Mouse (Mus musculus) neural tube, embryonic 14.5 days (tissue): ENCODE measurements around the gene Zfp385a. TPM values are rescaled to one million over a fixed set of nuclear protein-coding genes. Genes with fewer than 3 reads are reported as not detected.
"Not testable (repeated sequence)": the region's sequence is repeated elsewhere in the genome, so short reads cannot be mapped to it uniquely, and the experiment has no call there.

ENCODE experiments used
- ATAC-seq: fragments of 200-750 bp; cut with Nextera tagmentation; 2 replicates; pipeline ENCODE4 v1.8.0; 2017; ENCODE audit warnings: low read depth, mild to moderate bottlenecking, moderate TSS enrichment, moderate library complexity
- H3K27ac ChIP-seq: fragments of 300-500 bp; sonication (generic); 2 replicates; pipeline ENCODE4 v1.5.1; 2014; ENCODE audit warnings: low read depth, mild to moderate bottlenecking, control low read depth, low read length, moderate library complexity, mixed read lengths
- H3K27me3 ChIP-seq: fragments of 300-500 bp; sonication (generic); 2 replicates; pipeline ENCODE4 v1.6.1; 2014; ENCODE audit warnings: low read length; ENCODE audit not compliant: control insufficient read depth, insufficient read depth
- H3K36me3 ChIP-seq: fragments of 300-500 bp; sonication (generic); 2 replicates; pipeline ENCODE4 v1.6.1; 2014; ENCODE audit warnings: low read length, mixed read lengths; ENCODE audit not compliant: control insufficient read depth, insufficient read depth
- H3K4me1 ChIP-seq: fragments of 300-500 bp; sonication (generic); 2 replicates; pipeline ENCODE4 v1.6.1; 2014; ENCODE audit warnings: low read length; ENCODE audit not compliant: control insufficient read depth, insufficient read depth
- H3K4me2 ChIP-seq: fragments of 300-500 bp; sonication (generic); 2 replicates; pipeline ENCODE4 v1.6.1; 2014; ENCODE audit warnings: mild to moderate bottlenecking, low read depth, low read length, control low read depth
- H3K4me3 ChIP-seq: fragments of 300-500 bp; sonication (generic); 2 replicates; pipeline ENCODE4 v1.5.1; 2014; ENCODE audit warnings: low read depth, low read length, control low read depth, mixed read lengths
- H3K9ac ChIP-seq: fragments of 300-500 bp; sonication (generic); replicated peaks from 2 replicates; pipeline ENCODE4 v1.6.1; 2014; ENCODE audit warnings: low read depth, mild to moderate bottlenecking, control low read depth, low read length, mixed read lengths
- H3K9me3 ChIP-seq: fragments of 300-500 bp; sonication (generic); 2 replicates; pipeline ENCODE4 v1.6.1; 2016; ENCODE audit warnings: low read length; ENCODE audit not compliant: control insufficient read depth
- WGBS: fragments of 180-500 bp; shearing (Covaris S2); extraction: QIAGEN DNeasy Blood & Tissue Kit; methylation state at CpG from one replicate; pipeline ENCODE4 v1.1.7; 2014; 5-methylcytosine and 5-hydroxymethylcytosine counted together
- polyA plus RNA-seq: library from polyadenylated mRNA; unstranded; fragments of >200 nt; fragmentation: Nextera tagmentation; extraction: Ambion mirVana; gene quantifications from 2 replicates; pipeline ENCODE4 v1.2.1, GENCODE M21; 2014

Zfp385a gene
- polyA plus RNA-seq, 1 experiment from 2014 or later, result 20.7 TPM

- Histone ChIP-seq H3K4me1 (peaks cover 36% of the 10 kb centered on the region), H3K36me3 (no peaks in the 10 kb centered on the region), H3K27me3 (no peaks in the 10 kb centered on the region), H3K27ac (peak overlapping the region; percentile 70), H3K4me2 (no peak overlapping the region), H3K9ac (no peak overlapping the region), H3K4me3 (no peak overlapping the region), H3K9me3 (no peaks in the 10 kb centered on the region)
- no peak for ATAC-seq
- 59% methylated on average over 1 of the region's 1 CpGs for WGBS
These were observed 54.0 kb downstream of the Zfp385a start for GRCm38 (mm10) chr15:103285778-103286417.

- 34% methylated on average over 2 of the region's 2 CpGs for WGBS
- no peak overlapping the region for H3K9ac ChIP-seq
- H3K4me3 ChIP-seq, result no peak overlapping the region
- no peaks in the 10 kb centered on the region for H3K36me3 ChIP-seq
- H3K4me2 ChIP-seq, result no peak overlapping the region
- H3K27me3 ChIP-seq, result no peaks in the 10 kb centered on the region
- H3K4me1 ChIP-seq, result peaks cover 26% of the 10 kb centered on the region; the same call in 1 of the 2 replicates
- no peaks in the 10 kb centered on the region for H3K9me3 ChIP-seq
- ATAC-seq, result no peak
- H3K27ac ChIP-seq, result no peak overlapping the region; the same call in 1 of the 2 replicates
These were observed 55.2 kb downstream of the Zfp385a start for GRCm38 (mm10) chr15:103284647-103285046.

- H3K4me2 ChIP-seq, result no peak overlapping the region
- no peak overlapping the region for H3K27ac ChIP-seq
- H3K9ac ChIP-seq, result no peak overlapping the region
- H3K4me1 ChIP-seq, result peaks cover 20% of the 10 kb centered on the region; the same call in 1 of the 2 replicates
- no peaks in the 10 kb centered on the region for H3K27me3 ChIP-seq
- no peaks in the 10 kb centered on the region for H3K36me3 ChIP-seq
- H3K4me3 ChIP-seq, result no peak overlapping the region
- H3K9me3 ChIP-seq, result no peaks in the 10 kb centered on the region
- no peak for ATAC-seq
- WGBS, result 55% methylated on average over 3 of the region's 3 CpGs
These were observed 55.8 kb downstream of the Zfp385a start for GRCm38 (mm10) chr15:103284066-103284465.

- Histone ChIP-seq H3K27ac (no peak overlapping the region), H3K9me3 (no peaks in the 10 kb centered on the region), H3K4me1 (peaks cover 36% of the 10 kb centered on the region), H3K36me3 (no peaks in the 10 kb centered on the region), H3K4me3 (no peak overlapping the region), H3K4me2 (no peak overlapping the region), H3K9ac (no peak overlapping the region), H3K27me3 (no peaks in the 10 kb centered on the region)
- ATAC-seq, result no peak
- 93% methylated on average over 3 of the region's 3 CpGs for WGBS
These were observed 58.3 kb downstream of the Zfp385a start for GRCm38 (mm10) chr15:103281465-103282205.

- H3K27ac ChIP-seq, result no peak overlapping the region
- no peaks in the 10 kb centered on the region for H3K36me3 ChIP-seq
- WGBS, result 67% methylated on average over 3 of the region's 3 CpGs
- no peaks in the 10 kb centered on the region for H3K9me3 ChIP-seq
- no peak overlapping the region for H3K9ac ChIP-seq
- peaks cover 34% of the 10 kb centered on the region for H3K4me1 ChIP-seq
- no peaks in the 10 kb centered on the region for H3K27me3 ChIP-seq
- no peak overlapping the region for H3K4me2 ChIP-seq
- no peak overlapping the region for H3K4me3 ChIP-seq
- ATAC-seq, result no peak
These were observed 59.0 kb downstream of the Zfp385a start for GRCm38 (mm10) chr15:103280817-103281464.

- Histone ChIP-seq H3K9ac (no peak overlapping the region), H3K9me3 (no peaks in the 10 kb centered on the region), H3K4me1 (peaks cover 23% of the 10 kb centered on the region), H3K27ac (no peak overlapping the region), H3K36me3 (no peaks in the 10 kb centered on the region), H3K4me2 (no peak overlapping the region), H3K27me3 (no peaks in the 10 kb centered on the region), H3K4me3 (no peak overlapping the region)
- WGBS, result 59% methylated on average over 3 of the region's 3 CpGs
- ATAC-seq, result no peak
These were observed 60.1 kb downstream of the Zfp385a start for GRCm38 (mm10) chr15:103279750-103280149.

- peaks cover 36% of the 10 kb centered on the region for H3K4me1 ChIP-seq
- no peaks in the 10 kb centered on the region for H3K36me3 ChIP-seq
- peak overlapping the region; percentile 28; the same call in 1 of the 2 replicates for H3K9ac ChIP-seq
- H3K4me2 ChIP-seq, result peak overlapping the region; percentile 16; the same call in 1 of the 2 replicates
- no peaks in the 10 kb centered on the region for H3K27me3 ChIP-seq
- no peaks in the 10 kb centered on the region for H3K9me3 ChIP-seq
- no peak overlapping the region for H3K4me3 ChIP-seq
- 20% methylated on average over 7 of the region's 7 CpGs for WGBS
- peak overlapping the region; percentile 71 for H3K27ac ChIP-seq
- peak; percentile 60; the same call in 1 of the 2 replicates for ATAC-seq
These were observed 61.9 kb downstream of the Zfp385a start for GRCm38 (mm10) chr15:103277949-103278348.

- not testable (repeated sequence) for H3K9me3 ChIP-seq, H3K4me3 ChIP-seq, H3K4me2 ChIP-seq, H3K9ac ChIP-seq, H3K27ac ChIP-seq, ATAC-seq, H3K27me3 ChIP-seq, H3K36me3 ChIP-seq
- H3K4me1 ChIP-seq, result peaks cover 36% of the 10 kb centered on the region
- 87% methylated on average over 3 of the region's 3 CpGs for WGBS
These were observed 64.0 kb downstream of the Zfp385a start for GRCm38 (mm10) chr15:103275943-103276342.
